Mouse (Mus musculus) bone marrow, adult 2 months (tissue): ENCODE results near the gene Vstm2a. TPM values are rescaled to one million over a fixed set of nuclear protein-coding genes. Genes with fewer than 3 reads are reported as not detected.

ENCODE experiments used
- H3K27ac ChIP-seq: fragments of 200-500 bp; 2 replicates; pipeline ENCODE4 v1.5.1; 2012; ENCODE audit warnings: low read depth, mild to moderate bottlenecking, control low read depth, inconsistent platforms, low read length; ENCODE audit not compliant: control insufficient read depth, poor library complexity, insufficient read depth
- H3K4me1 ChIP-seq: fragments of 200-500 bp; 2 replicates; pipeline ENCODE4 v1.6.1; 2011; ENCODE audit warnings: low read length; ENCODE audit not compliant: control insufficient read depth, insufficient read depth
- H3K4me3 ChIP-seq: fragments of 200-500 bp; replicated peaks from 2 replicates; pipeline ENCODE3; 2011; ENCODE audit warnings: mild to moderate bottlenecking, low read depth, low read length, control low read depth; ENCODE audit not compliant: control insufficient read depth
- CTCF ChIP-seq: fragments of 200-500 bp; IDR thresholded peaks from 2 replicates; pipeline ENCODE4 v1.5.1; 2011; ENCODE audit warnings: low read length, control low read depth; ENCODE audit not compliant: control insufficient read depth, insufficient read depth
- POLR2A ChIP-seq: fragments of 200-500 bp; IDR thresholded peaks from 2 replicates; pipeline ENCODE4 v1.6.1; 2011; ENCODE audit warnings: low read depth, mild to moderate bottlenecking, control low read depth, low read length, borderline replicate concordance; ENCODE audit not compliant: control insufficient read depth
- WGBS: fragments of 180-500 bp; shearing (Covaris S2); methylation state at CpG from one replicate; pipeline ENCODE4 v1.1.7; 2018; 5-methylcytosine and 5-hydroxymethylcytosine counted together
- polyA plus RNA-seq: library from polyadenylated mRNA; stranded (reverse); fragments of >200 nt; gene quantifications from 2 replicates; pipeline ENCODE4 v1.2.4, GENCODE M21; 2011; ENCODE audit warnings: low replicate concordance; ENCODE audit not compliant: missing spikeins, insufficient read depth, insufficient read length

Gene Vstm2a
- polyA plus RNA-seq, result not detected in 2 replicates

DNA sequence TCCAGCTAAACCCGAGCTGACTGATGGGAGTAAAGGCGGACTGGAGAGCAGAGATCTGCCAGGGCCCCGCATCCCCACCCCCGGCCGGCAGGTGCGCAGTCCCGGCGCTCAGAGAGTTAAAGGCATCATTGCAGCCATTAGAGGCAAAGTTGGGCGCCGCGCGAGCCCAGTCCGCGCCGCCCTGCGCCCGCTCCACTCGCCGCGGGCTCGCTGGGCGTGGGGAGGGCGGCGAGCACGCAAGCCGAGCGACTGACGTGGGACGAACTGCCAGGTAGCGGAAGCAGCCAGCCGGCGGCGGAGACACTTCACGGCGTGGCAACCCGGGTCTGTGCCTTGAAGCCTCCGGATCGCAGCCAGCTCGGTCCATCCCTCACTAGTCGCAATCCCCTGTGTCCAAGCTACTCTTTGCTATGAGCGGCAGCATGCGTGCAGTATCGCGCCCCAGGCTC is at the start of gene Vstm2a:
TSS of gene Vstm2a (plus strand) at position 252 of the 449 bp plus-strand sequence.
- no peaks in the 10 kb centered on the region for H3K4me1 ChIP-seq
- TF ChIP-seq POLR2A, result no peak
- H3K27ac ChIP-seq, result no peak within 1 kb of the TSS; the same call in 1 of the 2 replicates
- H3K4me3 ChIP-seq, result no peak within 1 kb of the TSS
- WGBS, result 2% methylated on average over 44 of the region's 44 CpGs

DNA sequence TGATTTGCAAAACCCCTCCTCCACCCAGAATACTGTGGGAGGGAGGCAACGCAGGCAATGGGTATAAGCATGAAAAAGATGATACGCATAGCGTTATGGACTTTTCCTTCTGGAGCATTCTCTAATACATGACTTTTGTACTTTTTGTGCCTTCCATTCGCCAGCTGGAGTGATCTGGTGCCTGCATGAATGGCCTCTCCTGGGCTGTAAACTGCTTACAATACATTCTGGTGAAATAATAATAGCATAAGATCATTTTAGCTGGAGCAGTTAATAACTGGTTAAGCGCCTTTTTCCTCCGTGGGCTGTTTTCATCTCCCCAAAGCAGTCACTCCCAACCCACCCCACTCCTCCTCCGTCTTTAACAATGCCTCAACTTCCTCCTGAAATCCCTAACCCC is 513 bp upstream of the Vstm2a start:
- 28% methylated on average over 7 of the region's 7 CpGs for WGBS
- no peak overlapping the region for H3K4me3 ChIP-seq
- H3K4me1 ChIP-seq, result no peaks in the 10 kb centered on the region
- no peak for TF ChIP-seq CTCF
- no peak for TF ChIP-seq POLR2A
- H3K27ac ChIP-seq, result no peak overlapping the region

GRCm38 (mm10) chr11:16258300-16258699 is 776 bp downstream of the Vstm2a start:
- H3K4me1 ChIP-seq, result no peaks in the 10 kb centered on the region
- TF ChIP-seq POLR2A, result no peak
- TF ChIP-seq CTCF, result no peak
- no peak overlapping the region for H3K4me3 ChIP-seq
- no peak overlapping the region for H3K27ac ChIP-seq
- WGBS, result 35% methylated on average over 1 of the region's 1 CpGs

DNA sequence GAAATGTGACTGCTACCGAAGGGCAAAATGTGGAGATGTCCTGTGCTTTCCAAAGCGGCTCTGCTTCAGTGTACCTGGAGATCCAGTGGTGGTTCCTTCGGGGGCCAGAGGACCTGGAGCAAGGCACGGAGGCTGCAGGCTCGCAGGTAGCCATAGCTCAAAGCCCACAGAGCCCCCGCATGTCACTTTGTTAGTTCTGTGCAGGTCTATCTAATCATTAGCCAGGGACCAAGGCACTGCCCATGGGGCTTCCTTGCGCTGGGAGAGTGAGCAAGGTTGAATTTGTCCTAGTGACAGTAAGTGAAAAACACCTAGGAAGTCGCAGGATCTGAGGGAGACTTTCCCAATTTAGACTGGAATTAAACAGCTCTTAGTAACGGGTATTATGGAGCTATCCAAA is 2.4 kb downstream of the Vstm2a start:
- WGBS, result 16% methylated on average over 9 of the region's 9 CpGs
- no peak for TF ChIP-seq POLR2A
- no peak for TF ChIP-seq CTCF

GRCm38 (mm10) chr11:16260764-16261578 is 3.4 kb downstream of the Vstm2a start:
- no peak overlapping the region for H3K4me3 ChIP-seq
- TF ChIP-seq POLR2A (no peak), CTCF (0 out of 2 replicates have a peak, but pooled peaks have one; percentile 21)
- H3K4me1 ChIP-seq, result no peaks in the 10 kb centered on the region
- H3K27ac ChIP-seq, result no peak overlapping the region
- 2% methylated on average over 40 of the region's 40 CpGs for WGBS

More for the DNA sequence above, 2.4 kb downstream of the Vstm2a start:
- Histone ChIP-seq H3K4me3 (no peak overlapping the region), H3K4me1 (no peaks in the 10 kb centered on the region), H3K27ac (no peak overlapping the region)

DNA sequence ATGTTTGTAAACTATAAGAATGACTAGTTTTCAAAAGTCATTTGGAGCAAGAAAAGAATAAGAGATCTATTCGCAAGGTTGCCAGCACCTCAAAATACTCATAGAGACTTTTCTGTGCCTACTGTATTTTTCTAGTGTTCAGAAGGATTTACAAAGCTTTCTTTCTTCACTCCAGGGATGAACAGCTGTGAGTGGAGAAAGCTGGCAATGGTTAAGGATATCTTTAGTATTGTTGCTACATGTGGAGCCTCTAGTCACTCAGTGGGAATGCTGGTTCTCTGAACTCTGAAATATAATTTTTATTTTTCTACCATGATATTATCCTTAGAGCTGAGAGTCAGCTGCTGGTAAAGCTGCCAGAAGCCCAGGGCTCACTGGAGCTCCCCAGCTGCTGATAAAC is 10.9 kb downstream of the Vstm2a start:
- Histone ChIP-seq H3K4me1 (no peaks in the 10 kb centered on the region), H3K27ac (no peak overlapping the region), H3K4me3 (no peak overlapping the region)
- TF ChIP-seq POLR2A, result no peak
- no peak for TF ChIP-seq CTCF
- 67% methylated on average over 1 of the region's 1 CpGs for WGBS

- H3K4me3 ChIP-seq, result no peak overlapping the region
- TF ChIP-seq POLR2A (no peak), CTCF (no peak)
- no peak overlapping the region for H3K27ac ChIP-seq
- no peaks in the 10 kb centered on the region for H3K4me1 ChIP-seq
- 69% methylated on average over 1 of the region's 1 CpGs for WGBS
Measured at GRCm38 (mm10) chr11:16290381-16290780, 32.9 kb downstream of the Vstm2a start.

DNA sequence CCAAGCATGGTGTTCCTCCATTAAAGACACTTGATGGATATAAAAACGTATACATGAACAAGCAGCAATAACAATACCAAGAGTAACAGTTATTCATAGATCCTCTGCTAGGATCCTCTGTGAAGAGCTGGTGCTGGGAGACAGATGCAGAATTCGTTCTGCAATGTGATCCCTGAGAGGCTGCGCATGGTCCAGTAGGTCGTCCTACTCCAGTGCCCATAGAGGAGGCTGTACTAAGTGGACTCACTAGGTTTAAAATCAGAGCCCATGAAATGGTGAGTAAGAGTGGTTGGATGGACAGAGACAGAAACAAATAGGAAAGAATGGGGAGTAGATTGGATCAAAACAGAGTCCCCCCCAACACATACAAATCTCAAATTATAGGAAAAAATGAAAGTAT is 35.4 kb downstream of the Vstm2a start:
- no peak overlapping the region for H3K4me3 ChIP-seq
- WGBS, result 77% methylated on average over 4 of the region's 4 CpGs
- no peaks in the 10 kb centered on the region for H3K4me1 ChIP-seq
- no peak overlapping the region for H3K27ac ChIP-seq
- TF ChIP-seq CTCF (no peak), POLR2A (no peak)
